Mouse (Mus musculus): ENCODE measurements at regions not wholly inside any gene's neighbourhood (a gene's known extent, or its start where the extent isn't known, plus 50 kb on each side); places are given as distances from the start of the nearest gene placed in this dataset.
A peak's percentile ranks its signal among the peaks of the same experiment; 100 is the strongest.

DNA sequence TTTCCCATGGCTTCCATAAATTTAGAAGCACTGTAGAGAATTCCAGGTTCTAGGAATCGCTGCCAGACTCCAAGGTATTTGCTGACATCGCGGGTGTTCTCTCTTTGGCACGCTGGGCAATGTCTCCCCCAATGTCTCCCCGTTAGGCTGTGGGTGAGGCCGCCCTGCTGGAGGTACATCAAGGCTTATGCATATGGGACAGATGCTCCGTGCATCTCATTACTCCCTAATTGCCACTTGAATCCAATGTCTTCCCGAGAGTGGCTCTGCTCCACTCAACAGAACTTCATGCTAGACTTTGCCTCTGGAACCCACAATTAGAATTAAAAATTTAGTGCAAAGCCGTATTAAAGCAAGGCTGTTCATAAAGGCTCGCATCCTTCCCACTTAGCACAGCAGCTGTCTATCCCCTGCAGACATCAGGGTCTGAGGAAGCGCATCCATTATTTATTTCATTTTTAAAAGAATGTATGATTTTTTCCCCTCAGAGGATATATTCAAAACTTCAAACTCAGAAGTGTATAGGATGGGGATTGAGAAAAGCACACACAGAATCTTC, 120.9 kb downstream of the Cd55b start:
- TF ChIP-seq ZMIZ1 (IDR thresholded peaks at IDR 0.05; ENCODE audit: low read depth, low read length), result no peak
- TF ChIP-seq CHD2 (IDR thresholded peaks at IDR 0.05; ENCODE audit: low read length), result no peak
- no peak for TF ChIP-seq E2F4 (IDR thresholded peaks at IDR 0.05; ENCODE audit: borderline replicate concordance, low read depth, low read length)
- TF ChIP-seq USF2 (IDR thresholded peaks at IDR 0.05; ENCODE audit: borderline replicate concordance in 1 of 2, insufficient read depth in 1 of 2, low read depth in 1 of 2, low read length in 2 of 2), result no peak
- TF ChIP-seq MEF2A (IDR thresholded peaks at IDR 0.05; ENCODE audit: extremely low read depth, insufficient replicate concordance, low read depth, low read length, poor library complexity, severe bottlenecking), result no peak
- no peak for TF ChIP-seq POLR2AphosphoS5 (IDR thresholded peaks at IDR 0.05; ENCODE audit: borderline replicate concordance, low read depth, low read length)
- no peak for TF ChIP-seq ZC3H11A (IDR thresholded peaks at IDR 0.05; ENCODE audit: low read depth, low read length)
- no peak for TF ChIP-seq POLR2A (IDR thresholded peaks at IDR 0.05; ENCODE audit: control insufficient read depth in 1 of 2, insufficient read depth in 1 of 2, low read depth in 1 of 2, low read length in 2 of 2, poor library complexity in 1 of 2)
- TF ChIP-seq MAX (IDR thresholded peaks at IDR 0.05; ENCODE audit: low read length), result no peak
- TF ChIP-seq CTCF (IDR thresholded peaks at IDR 0.05 in 2 of 3, conservative IDR thresholded peaks at IDR 0.05 in 1 of 3; ENCODE audit: control insufficient read depth in 1 of 3, insufficient read depth in 1 of 3, low read depth in 2 of 3, low read length in 3 of 3, poor library complexity in 1 of 3, severe bottlenecking in 1 of 3), result no peak
- TF ChIP-seq EP300 (IDR thresholded peaks at IDR 0.05; ENCODE audit: low read depth in 1 of 2, low read length in 2 of 2), result 0 out of 4 replicates have a peak, but pooled peaks of 1 of the 2 experiments have one; percentile 19
- no peak for TF ChIP-seq MYC (IDR thresholded peaks at IDR 0.05; ENCODE audit: low read depth, low read length)
- TF ChIP-seq RCOR1 (IDR thresholded peaks at IDR 0.05; ENCODE audit: low read depth, low read length), result no peak
- no peak for TF ChIP-seq JUND (IDR thresholded peaks at IDR 0.05; ENCODE audit: low read depth, low read length)

Measured in MEL (cell line).